Mouse (Mus musculus) gastrocnemius, adult 8-10 months (tissue): ENCODE results near the gene Vkorc1. TPM values are rescaled to one million over a fixed set of nuclear protein-coding genes. Genes with fewer than 3 reads are reported as not detected.
"Not testable (repeated sequence)": the region's sequence is repeated elsewhere in the genome, so short reads cannot be mapped to it uniquely, and the experiment has no call there.

Source experiments
- DNase-seq, 2 experiments: peaks; one replicate each; pipeline ENCODE4 v3.0.0; 2022; ENCODE audit warnings: low spot score in 2 of 2
- total RNA-seq, 4 experiments: library from RNA; stranded (reverse); gene quantifications; 2 replicates each; pipeline ENCODE4 v1.2.4; 2022

Gene Vkorc1
- total RNA-seq, 4 experiments from 2014 or later = 5.3 to 9.9 (median 8.6) TPM

- no peak for DNase-seq
Measured at GRCm38 (mm10) chr7:127915293-127915692, 19.9 kb upstream of the Vkorc1 start.

DNA sequence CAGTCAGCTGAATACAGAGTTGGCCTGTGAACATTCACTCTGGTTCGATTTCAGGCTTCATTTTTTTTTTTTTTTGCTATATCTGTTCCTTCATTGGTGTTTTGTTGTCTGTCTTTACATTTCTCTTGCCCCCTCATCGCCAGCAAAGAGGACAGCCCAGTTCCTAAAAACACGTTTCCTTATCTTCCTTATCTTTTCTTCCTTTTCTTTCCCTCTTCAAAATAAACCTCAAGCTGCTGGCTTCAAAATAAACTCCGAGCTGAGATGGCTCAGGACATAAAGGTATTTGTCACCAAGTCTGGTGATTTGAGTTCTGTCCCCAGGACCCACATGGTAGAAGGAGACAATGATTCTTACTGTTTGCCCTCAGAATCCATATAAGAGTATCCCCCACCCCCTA is 17.5 kb upstream of the Vkorc1 start:
- DNase-seq = no peak

DNA sequence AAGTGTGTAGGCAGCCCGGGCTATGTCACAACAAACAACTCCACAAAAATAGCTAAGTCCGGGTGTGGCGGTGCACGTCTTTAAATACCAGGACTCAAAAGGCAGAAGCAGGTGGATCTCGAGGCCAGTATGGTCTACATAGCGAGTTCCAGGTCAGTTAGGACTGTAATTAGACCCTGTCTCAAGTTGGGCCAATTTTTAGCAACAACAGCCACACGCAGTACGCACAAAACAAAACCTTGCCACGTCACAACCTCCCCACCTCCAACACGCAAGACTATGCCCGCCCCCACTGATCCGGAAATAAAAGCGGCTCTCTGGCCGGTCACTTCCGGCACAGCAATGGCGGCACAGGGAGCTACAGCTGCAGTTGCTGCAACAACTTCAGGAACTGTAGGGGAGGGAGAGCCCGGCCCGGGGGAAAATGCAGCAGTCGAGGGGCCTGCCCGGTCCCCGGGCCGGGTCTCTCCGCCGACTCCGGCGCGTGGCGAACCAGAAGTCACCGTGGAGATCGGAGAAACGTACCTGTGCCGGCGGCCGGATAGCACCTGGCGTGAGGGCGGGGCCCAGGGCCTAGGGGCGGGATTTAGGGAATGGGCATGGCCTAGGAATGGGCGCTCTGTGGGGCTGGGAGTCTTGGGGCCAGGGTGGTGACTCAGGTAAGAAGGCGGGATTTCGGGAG is 16.9 kb upstream of the Vkorc1 start, which contains the start of gene Kat8:
Kat8 (plus strand) TSS at position 327 of the 682 bp plus-strand sequence.
- DNase-seq = peak; percentile 73 to 78

DNA sequence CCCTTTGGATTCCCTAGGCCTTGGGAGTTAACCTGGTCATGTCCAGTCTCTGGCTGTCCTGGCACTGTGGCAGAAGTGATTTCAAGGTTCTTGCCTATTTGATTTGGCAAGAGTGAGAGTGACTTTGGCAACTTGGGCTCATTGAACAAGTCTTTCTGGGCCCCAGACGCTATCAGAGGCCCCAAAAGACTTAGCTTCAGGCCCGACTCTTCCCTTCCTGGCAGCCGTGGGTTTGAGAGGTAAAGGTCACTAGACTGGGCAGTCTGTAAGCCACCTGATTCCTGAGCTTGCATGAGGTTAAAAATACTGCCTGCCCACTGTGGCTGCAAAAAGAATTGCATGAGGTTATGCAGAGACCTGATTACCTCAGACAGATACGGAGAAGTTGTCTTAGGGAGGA is 13.2 kb upstream of the Vkorc1 start:
- DNase-seq = peak; percentile 29 to 61

DNA sequence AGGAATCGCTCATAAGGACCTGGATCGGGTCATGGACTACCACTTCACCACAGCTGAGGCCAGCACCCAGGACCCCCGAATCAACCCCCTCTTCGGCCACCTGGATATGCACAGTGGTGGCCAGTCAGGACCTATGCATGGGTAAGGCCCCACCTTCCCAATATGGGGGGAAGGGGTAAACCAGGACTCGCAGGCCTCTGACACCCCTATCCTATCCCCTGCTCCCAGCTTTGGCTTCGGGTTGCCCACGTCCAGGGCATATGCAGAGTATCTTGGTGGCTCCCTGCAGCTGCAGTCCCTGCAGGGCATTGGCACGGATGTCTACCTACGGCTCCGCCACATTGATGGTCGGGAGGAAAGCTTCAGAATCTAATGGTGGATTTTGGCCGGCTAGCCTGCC is 12.5 kb upstream of the Vkorc1 start:
- DNase-seq = no peak

GRCm38 (mm10) chr7:127903971-127904796 is 8.8 kb upstream of the Vkorc1 start, which contains the start of gene Bckdk:
Bckdk (plus strand) TSS chr7:127904082.
- peak; percentile 61 to 68 for DNase-seq

GRCm38 (mm10) chr7:127901772-127902171 is 6.4 kb upstream of the Vkorc1 start:
- DNase-seq = no peak

- no peak for DNase-seq
Measured at GRCm38 (mm10) chr7:127899997-127900396, 4.6 kb upstream of the Vkorc1 start.

DNA sequence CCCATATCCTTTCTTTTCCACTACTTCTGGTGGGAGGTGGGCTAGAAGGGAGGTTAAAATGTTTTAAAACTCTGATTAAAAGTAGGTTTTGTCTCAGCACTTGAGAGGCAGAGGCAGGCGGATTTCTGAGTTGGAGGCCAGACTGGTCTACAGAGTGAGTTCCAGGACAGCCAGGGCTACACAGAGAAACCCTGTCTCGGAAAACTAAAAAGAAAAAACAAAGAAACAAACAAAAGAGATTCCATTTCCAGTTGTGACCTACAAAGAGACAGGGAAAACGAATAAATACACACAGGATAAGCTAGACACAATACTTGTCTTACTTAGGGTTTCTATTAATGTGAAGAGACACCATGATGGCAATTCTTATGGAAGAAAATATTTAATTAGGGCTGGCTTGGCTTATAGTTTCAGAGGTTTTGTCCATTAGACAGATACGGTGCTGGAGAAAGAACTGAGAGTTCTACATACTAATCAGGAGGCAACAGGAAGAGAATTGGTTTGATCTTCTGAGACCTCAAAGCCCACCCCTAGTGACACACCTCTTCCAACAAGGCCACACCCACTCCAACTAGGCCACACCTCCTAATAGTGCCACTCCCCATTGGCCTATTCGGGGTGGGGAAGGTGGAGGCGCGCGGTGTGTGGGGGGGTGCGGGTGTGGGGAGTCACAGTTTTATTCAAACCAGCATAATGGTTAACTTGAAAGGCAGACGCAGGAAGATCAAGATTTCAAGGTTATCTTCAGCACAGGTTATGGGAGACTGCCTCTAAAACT is 3.0 kb upstream of the Vkorc1 start:
- DNase-seq = no peak

GRCm38 (mm10) chr7:127897542-127897941 is 2.1 kb upstream of the Vkorc1 start:
- DNase-seq = no peak

- peak; percentile 37 to 57 for DNase-seq
Measured at GRCm38 (mm10) chr7:127896384-127896783, 967 bp upstream of the Vkorc1 start.

DNA sequence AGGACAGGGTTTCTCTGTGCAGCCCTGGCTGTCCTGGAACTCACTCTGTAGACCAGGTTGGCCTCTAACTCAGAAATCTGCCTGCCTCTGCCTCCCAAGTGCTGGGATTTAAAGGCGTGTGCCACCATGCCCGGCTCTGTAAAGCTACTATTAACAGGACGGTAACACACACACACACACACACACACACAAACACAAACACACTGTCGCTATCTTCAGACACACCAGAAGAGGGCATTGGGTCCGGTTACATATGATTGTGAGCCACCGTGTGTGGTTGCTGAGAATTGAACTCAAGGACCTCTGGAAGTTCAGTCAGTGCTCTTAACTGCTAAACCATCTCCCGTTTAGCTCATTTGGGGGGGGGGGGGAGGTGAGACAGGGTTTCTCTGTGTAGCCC is 474 bp upstream of the Vkorc1 start:
- not testable (repeated sequence) for DNase-seq

DNA sequence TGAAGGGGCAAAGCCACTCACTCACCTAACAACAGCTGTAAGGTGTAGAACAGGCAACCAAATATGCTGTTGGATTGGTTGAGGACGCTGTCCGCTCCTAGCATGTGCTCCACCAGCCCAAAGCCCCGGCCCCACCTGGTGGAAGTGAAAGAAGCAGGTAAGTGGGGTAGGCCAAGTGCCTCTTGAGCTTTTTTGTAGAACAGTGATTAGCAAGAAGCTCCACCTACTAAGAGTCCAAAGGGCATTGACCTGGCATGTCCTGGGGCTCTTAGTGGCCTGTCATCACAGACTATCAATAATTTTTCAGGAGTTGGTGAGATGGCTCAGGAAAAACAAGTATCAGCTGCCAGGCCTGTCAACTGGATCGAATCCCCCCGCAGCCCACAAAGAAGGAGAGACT is 937 bp downstream of the Vkorc1 start:
- DNase-seq = no peak

DNA sequence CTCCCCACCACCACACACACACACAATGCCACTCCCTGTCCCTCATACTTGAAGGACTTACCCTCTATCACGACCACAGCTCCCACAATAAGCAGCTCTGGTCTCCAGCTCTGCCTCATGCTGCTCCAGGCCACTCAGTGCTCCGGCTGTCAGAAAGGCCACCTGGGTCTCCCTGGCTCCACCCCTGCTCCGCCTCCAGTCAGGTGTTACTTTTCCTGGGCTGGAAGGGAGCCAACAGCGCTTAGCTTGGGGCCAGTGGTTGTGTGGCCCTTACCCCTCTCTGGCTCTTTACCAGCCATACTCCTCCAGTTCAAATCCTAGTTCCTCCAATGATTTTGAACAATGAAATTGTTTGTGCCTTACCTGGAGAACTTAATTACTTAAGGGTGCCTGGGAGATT is 4.6 kb downstream of the Vkorc1 start, which contains the start of gene Prss53:
Prss53 (minus strand) TSS at position 173 of the 400 bp plus-strand sequence.
- no peak for DNase-seq

- no peak for DNase-seq
Measured at GRCm38 (mm10) chr7:127888821-127889220, 6.6 kb downstream of the Vkorc1 start.

DNA sequence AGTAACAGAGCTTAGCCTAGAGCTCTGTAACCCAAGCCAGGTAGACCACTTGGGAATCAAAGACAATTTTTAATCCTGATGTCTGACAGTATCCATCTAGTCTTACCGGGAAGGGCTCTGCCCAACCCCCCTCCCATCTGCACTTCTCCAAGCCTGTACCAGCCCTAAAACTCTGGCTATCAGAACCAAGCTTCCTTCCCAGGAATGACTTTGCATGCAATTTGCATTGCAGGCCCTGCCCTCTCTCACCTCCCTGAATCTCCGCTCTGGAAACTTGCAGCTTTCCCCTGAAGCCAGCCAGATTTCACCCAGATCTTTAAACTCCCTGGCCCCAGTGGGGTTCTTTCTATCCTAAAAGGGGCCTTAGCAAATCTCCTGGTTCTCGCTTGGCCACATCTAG is 7.6 kb downstream of the Vkorc1 start:
- DNase-seq = no peak

GRCm38 (mm10) chr7:127887191-127887590 is 8.2 kb downstream of the Vkorc1 start:
- no peak for DNase-seq

DNA sequence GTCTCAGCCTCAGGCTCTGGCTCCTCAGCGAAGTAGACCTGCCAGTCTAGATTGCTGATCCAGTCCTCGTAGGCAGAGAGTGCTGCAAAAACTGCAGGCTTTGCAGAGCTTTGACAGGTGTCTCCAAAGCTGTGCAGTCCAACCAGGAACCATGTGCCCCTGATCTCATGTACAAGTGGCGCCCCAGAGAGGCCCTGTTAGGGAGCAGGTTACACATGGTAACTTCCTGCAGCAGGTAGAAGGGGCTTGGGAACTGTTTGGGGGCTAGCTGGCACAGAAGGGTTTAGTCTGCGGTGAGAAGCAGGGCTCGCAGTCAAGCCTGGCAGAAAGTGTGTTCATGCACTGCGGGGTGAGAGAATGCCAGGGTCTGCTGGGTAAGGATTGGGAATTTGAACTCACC is 8.9 kb downstream of the Vkorc1 start:
- DNase-seq = no peak

GRCm38 (mm10) chr7:127885951-127886350 is 9.5 kb downstream of the Vkorc1 start:
- peak; percentile 55 to 79 for DNase-seq

DNA sequence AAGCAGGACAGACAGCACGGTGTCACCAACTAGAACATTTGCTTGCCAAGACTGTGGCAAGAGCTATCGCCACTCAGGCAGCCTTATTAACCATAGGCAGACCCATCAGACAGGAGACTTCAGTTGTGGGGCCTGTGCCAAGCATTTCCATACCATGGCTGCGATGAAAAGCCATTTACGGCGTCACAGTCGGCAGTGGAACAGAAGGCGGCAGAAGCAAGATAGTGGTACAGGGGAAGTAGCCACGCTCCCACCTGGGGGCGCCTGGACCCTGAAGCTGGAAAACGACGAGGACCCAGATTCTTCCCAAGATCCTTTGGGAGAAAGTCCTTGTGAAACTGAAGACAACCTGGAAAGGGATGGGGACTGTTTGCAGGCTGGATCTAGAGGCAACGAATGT is 15.0 kb downstream of the Vkorc1 start:
- no peak for DNase-seq

GRCm38 (mm10) chr7:127879301-127879700 is 16.1 kb downstream of the Vkorc1 start:
- no peak for DNase-seq
